Mouse (Mus musculus) heart, embryonic 14.5 days (tissue): ENCODE results near the gene Csad. TPM values are rescaled to one million over a fixed set of nuclear protein-coding genes. Genes with fewer than 3 reads are reported as not detected.

Experiments used
- ATAC-seq: fragments of 200-750 bp; cut with Nextera tagmentation; 2 replicates; pipeline ENCODE4 v1.8.0; 2017; ENCODE audit warnings: low read depth, moderate TSS enrichment; ENCODE audit not compliant: insufficient number of reproducible peaks, insufficient read depth, low FRiP score
- H3K27ac ChIP-seq, 2 experiments: fragments of 200-500 bp in 1 of 2; fragments of 300-500 bp in 1 of 2; sonication (generic) in 1 of 2; replicated peaks in 1 of 2; 2 replicates each; pipeline ENCODE4 v1.5.1; 2012 to 2014; ENCODE audit warnings: low read depth in 2 of 2, low read length in 2 of 2, control low read depth in 1 of 2, mild to moderate bottlenecking in 1 of 2, mixed read lengths in 1 of 2; ENCODE audit not compliant: control insufficient read depth in 1 of 2, insufficient read depth in 1 of 2
- H3K27me3 ChIP-seq: fragments of 300-500 bp; sonication (generic); 2 replicates; pipeline ENCODE4 v1.6.1; 2014; ENCODE audit warnings: mild to moderate bottlenecking, low read length, control low read depth; ENCODE audit not compliant: control insufficient read depth, insufficient read depth
- H3K36me3 ChIP-seq: fragments of 300-500 bp; sonication (generic); 2 replicates; pipeline ENCODE4 v1.6.1; 2014; ENCODE audit warnings: mild to moderate bottlenecking, control low read depth, low read length, mixed read lengths; ENCODE audit not compliant: control insufficient read depth, insufficient read depth
- H3K4me1 ChIP-seq, 2 experiments: fragments of 200-500 bp in 1 of 2; fragments of 300-500 bp in 1 of 2; sonication (generic) in 1 of 2; 2 replicates each; pipeline ENCODE4 v1.6.1; 2012 to 2014; ENCODE audit warnings: low read length in 2 of 2, control low read depth in 1 of 2, mixed read lengths in 1 of 2; ENCODE audit not compliant: control insufficient read depth in 2 of 2, insufficient read depth in 2 of 2
- H3K4me2 ChIP-seq: fragments of 300-500 bp; sonication (generic); 2 replicates; pipeline ENCODE4 v1.6.1; 2014; ENCODE audit warnings: mild to moderate bottlenecking, low read length
- H3K4me3 ChIP-seq, 2 experiments: fragments of 200-500 bp in 1 of 2; fragments of 300-500 bp in 1 of 2; sonication (generic) in 1 of 2; 2 replicates each; pipeline ENCODE4 v1.5.1; 2012 to 2014; ENCODE audit warnings: low read length in 2 of 2, mild to moderate bottlenecking in 2 of 2, control low read depth in 1 of 2, low read depth in 1 of 2, moderate library complexity in 1 of 2; ENCODE audit not compliant: control insufficient read depth in 1 of 2, insufficient read depth in 1 of 2
- H3K9ac ChIP-seq: fragments of 300-500 bp; sonication (generic); 2 replicates; pipeline ENCODE4 v1.6.1; 2014; ENCODE audit warnings: mild to moderate bottlenecking, low read length
- H3K9me3 ChIP-seq: fragments of 300-500 bp; sonication (generic); 2 replicates; pipeline ENCODE4 v1.6.1; 2016; ENCODE audit warnings: low read length, control low read depth; ENCODE audit not compliant: control insufficient read depth
- WGBS: fragments of 180-500 bp; shearing (Covaris S2); extraction: QIAGEN DNeasy Blood & Tissue Kit; methylation state at CpG from one replicate; pipeline ENCODE4 v1.1.7; 2014; 5-methylcytosine and 5-hydroxymethylcytosine counted together
- polyA plus RNA-seq: library from polyadenylated mRNA; unstranded; fragments of >200 nt; fragmentation: Nextera tagmentation; extraction: Ambion mirVana; gene quantifications from 2 replicates; pipeline ENCODE4 v1.2.1, GENCODE M21; 2014

Gene Csad
- polyA plus RNA-seq, 1 experiment from 2014 or later = 36.4 TPM

DNA sequence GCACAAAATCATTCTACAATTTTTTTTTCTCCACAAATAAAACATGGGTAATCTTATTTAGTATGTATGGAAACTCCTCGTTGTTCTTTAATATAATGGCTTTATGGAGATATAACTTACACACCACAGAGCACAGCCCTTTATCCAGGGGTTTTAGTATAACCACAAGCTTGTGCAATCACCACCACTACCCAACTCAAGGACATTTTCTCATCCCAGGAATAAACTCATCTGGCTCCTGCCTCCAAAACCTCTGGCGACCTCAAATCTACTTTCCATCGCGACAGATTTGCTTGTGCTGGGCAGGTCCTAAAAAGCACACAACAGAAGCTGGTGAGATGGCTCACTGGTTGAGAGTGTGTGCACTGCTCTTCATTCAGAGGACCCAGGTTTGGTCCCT lies 10.9 kb downstream of the Csad start:
- Histone ChIP-seq H3K27me3 (no peaks in the 10 kb centered on the region), H3K4me1 (peaks cover 0 to 2% of the 10 kb centered on the region in 2 experiments; a peak in 1 of 4 replicates), H3K4me2 (no peak overlapping the region), H3K9me3 (no peaks in the 10 kb centered on the region), H3K9ac (no peak overlapping the region), H3K36me3 (no peaks in the 10 kb centered on the region), H3K4me3 (no peak overlapping the region), H3K27ac (no peak overlapping the region)
- ATAC-seq = no peak
- WGBS = 80% methylated on average over 4 of the region's 4 CpGs

DNA sequence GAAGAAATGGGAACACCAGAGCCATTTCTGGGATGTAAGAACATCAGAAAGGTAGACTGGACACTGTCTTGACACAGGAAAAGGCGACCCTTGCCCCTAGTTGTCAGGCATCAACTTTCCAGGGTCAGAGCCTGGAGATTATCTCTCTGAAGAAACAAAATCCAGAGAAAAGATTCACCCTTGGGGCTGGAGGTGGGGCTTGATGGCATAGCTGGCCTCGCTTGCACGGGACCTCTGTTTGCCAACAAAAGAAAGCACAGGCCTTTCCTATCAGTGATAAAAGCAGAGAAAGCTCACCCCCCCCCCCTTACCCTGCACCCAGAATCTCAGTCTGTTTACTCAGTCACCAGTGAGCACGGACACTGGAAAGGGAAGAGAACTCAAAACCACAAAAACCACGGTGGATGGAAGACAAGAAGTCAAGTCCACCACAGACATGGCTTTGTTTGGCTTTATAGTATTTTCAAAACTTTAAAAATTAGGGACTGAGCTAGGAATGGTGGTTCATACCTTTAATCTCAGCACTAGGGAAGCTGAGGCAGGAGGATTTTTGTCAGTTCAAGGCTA lies 11.6 kb downstream of the Csad start:
- Histone ChIP-seq H3K27me3 (no peaks in the 10 kb centered on the region), H3K9ac (no peak overlapping the region), H3K4me3 (no peak overlapping the region), H3K4me1 (peaks cover 0 to 3% of the 10 kb centered on the region in 2 experiments; a peak in 1 of 4 replicates), H3K27ac (0 out of 4 replicates have a peak overlapping the region, but pooled peaks of 1 of the 2 experiments have one; percentile 14), H3K36me3 (no peaks in the 10 kb centered on the region), H3K9me3 (no peaks in the 10 kb centered on the region), H3K4me2 (no peak overlapping the region)
- 51% methylated on average over 5 of the region's 5 CpGs for WGBS
- ATAC-seq = no peak

DNA sequence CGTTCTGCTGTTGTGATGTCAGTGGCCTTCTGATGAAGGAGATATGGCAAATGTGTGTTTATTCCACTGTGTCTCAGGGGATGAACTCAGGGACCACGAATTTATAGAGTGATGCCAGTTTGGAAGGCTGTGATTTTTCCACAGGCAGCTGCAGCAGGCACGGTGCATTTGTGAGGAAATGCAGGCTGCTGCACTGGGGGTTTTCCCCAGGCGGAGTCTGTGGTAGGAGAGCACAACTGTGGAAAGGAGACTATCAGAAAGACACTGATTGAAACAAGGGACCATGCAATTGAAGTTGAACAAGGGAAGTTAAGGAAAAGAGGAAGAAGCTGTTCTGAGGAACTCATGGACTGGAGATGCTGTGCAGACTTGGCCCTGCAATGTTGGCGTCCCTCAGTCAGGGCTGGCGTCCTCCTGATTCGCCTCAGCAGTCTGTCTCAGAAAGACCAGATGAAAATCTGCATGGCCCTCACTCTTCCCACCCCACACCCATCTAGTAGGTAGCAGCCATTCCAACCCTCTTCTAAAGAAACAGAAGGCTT lies 12.2 kb downstream of the Csad start:
- 0 out of 4 replicates have a peak overlapping the region, but pooled peaks of 1 of the 2 experiments have one; percentile 14 for H3K27ac ChIP-seq
- no peak overlapping the region for H3K4me2 ChIP-seq
- no peak overlapping the region for H3K9ac ChIP-seq
- H3K4me3 ChIP-seq = no peak overlapping the region
- no peaks in the 10 kb centered on the region for H3K9me3 ChIP-seq
- no peaks in the 10 kb centered on the region for H3K27me3 ChIP-seq
- H3K36me3 ChIP-seq = 0 out of 2 replicates have a peak, but pooled peaks cover 3% of the 10 kb centered on the region
- peaks cover 0 to 3% of the 10 kb centered on the region in 2 experiments; a peak in 1 of 4 replicates for H3K4me1 ChIP-seq
- 58% methylated on average over 7 of the region's 7 CpGs for WGBS
- ATAC-seq = no peak

GRCm38 (mm10) chr15:102191699-102192098 lies 12.8 kb downstream of the Csad start:
- H3K9me3 ChIP-seq = no peaks in the 10 kb centered on the region
- ATAC-seq = no peak
- H3K27ac ChIP-seq = no peak overlapping the region
- H3K4me2 ChIP-seq = no peak overlapping the region
- WGBS = 71% methylated on average over 7 of the region's 7 CpGs
- H3K27me3 ChIP-seq = no peaks in the 10 kb centered on the region
- H3K36me3 ChIP-seq = 0 out of 2 replicates have a peak, but pooled peaks cover 5% of the 10 kb centered on the region
- peaks cover 0 to 3% of the 10 kb centered on the region in 2 experiments; a peak in 1 of 4 replicates for H3K4me1 ChIP-seq
- no peak overlapping the region for H3K9ac ChIP-seq
- no peak overlapping the region for H3K4me3 ChIP-seq

GRCm38 (mm10) chr15:102188883-102189282 lies 15.6 kb downstream of the Csad start:
- Histone ChIP-seq H3K9me3 (no peaks in the 10 kb centered on the region), H3K9ac (0 out of 2 replicates have a peak overlapping the region, but pooled peaks have one; percentile 16), H3K4me3 (no peak overlapping the region), H3K27ac (no peak overlapping the region), H3K4me2 (no peak overlapping the region), H3K27me3 (no peaks in the 10 kb centered on the region), H3K36me3 (peaks cover 32% of the 10 kb centered on the region), H3K4me1 (peaks cover 0 to 3% of the 10 kb centered on the region in 2 experiments; a peak in 1 of 4 replicates)
- 70% methylated on average over 6 of the region's 6 CpGs for WGBS
- ATAC-seq = no peak

- H3K27me3 ChIP-seq = no peaks in the 10 kb centered on the region
- no peak overlapping the region for H3K4me2 ChIP-seq
- no peak overlapping the region for H3K9ac ChIP-seq
- ATAC-seq = no peak
- H3K9me3 ChIP-seq = no peaks in the 10 kb centered on the region
- peaks cover 40% of the 10 kb centered on the region for H3K36me3 ChIP-seq
- H3K27ac ChIP-seq = no peak overlapping the region
- no peak overlapping the region for H3K4me3 ChIP-seq
- 83% methylated on average over 10 of the region's 10 CpGs for WGBS
- peaks cover 0 to 3% of the 10 kb centered on the region in 2 experiments; a peak in 1 of 4 replicates for H3K4me1 ChIP-seq
Observed at GRCm38 (mm10) chr15:102188096-102188495, 16.4 kb downstream of the Csad start.

DNA sequence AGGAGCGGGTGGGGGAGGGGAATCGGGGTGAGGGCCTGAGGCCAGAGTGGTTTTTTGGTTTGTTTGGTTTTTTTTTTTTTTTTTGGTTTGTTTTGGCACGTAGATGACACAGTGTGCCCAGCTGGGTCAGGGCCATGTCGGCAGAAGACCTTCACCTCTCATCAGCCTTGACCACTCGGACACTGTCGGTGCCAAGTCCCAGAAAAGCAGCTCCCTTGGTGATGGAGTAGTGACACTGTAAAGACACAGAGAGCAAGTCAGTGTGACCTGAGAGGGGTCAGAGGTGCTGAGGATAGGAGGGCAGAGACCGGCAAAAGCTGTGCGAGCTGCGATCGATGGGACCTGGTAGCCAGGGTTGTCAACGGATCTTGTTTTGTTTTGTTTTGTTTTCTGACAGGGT lies 18.3 kb downstream of the Csad start:
- Histone ChIP-seq H3K9ac (no peak overlapping the region), H3K27ac (no peak overlapping the region), H3K4me1 (0 out of 4 replicates have a peak, but pooled peaks cover 0 to 2% of the 10 kb centered on the region in 2 experiments), H3K9me3 (no peaks in the 10 kb centered on the region), H3K4me3 (no peak overlapping the region), H3K36me3 (peaks cover 45% of the 10 kb centered on the region), H3K4me2 (no peak overlapping the region), H3K27me3 (no peaks in the 10 kb centered on the region)
- no peak for ATAC-seq
- WGBS = 82% methylated on average over 11 of the region's 11 CpGs
